Mouse (Mus musculus): ENCODE results near the gene Mab21l3.

The Mab21l3 gene

GRCm38 (mm10) chr3:101802746-101803145, 46.0 kb downstream of the Mab21l3 start:
- Histone ChIP-seq H3K36me3 (ENCODE audit: control insufficient read depth, insufficient read depth, low read length, poor library complexity, severe bottlenecking) (no peaks in the 10 kb centered on the region), H3K27me3 (ENCODE audit: control insufficient read depth, insufficient read depth, low read length, poor library complexity, severe bottlenecking) (no peaks in the 10 kb centered on the region)
- DNase-seq (ENCODE audit: low read depth, low spot score) = no peak

- DNase-seq (ENCODE audit: low read depth, low spot score) = no peak
- Histone ChIP-seq H3K27me3 (ENCODE audit: control insufficient read depth, insufficient read depth, low read length, poor library complexity, severe bottlenecking) (no peaks in the 10 kb centered on the region), H3K36me3 (ENCODE audit: control insufficient read depth, insufficient read depth, low read length, poor library complexity, severe bottlenecking) (no peaks in the 10 kb centered on the region)
Measured at GRCm38 (mm10) chr3:101800596-101801018, 48.2 kb downstream of the Mab21l3 start.

DNA sequence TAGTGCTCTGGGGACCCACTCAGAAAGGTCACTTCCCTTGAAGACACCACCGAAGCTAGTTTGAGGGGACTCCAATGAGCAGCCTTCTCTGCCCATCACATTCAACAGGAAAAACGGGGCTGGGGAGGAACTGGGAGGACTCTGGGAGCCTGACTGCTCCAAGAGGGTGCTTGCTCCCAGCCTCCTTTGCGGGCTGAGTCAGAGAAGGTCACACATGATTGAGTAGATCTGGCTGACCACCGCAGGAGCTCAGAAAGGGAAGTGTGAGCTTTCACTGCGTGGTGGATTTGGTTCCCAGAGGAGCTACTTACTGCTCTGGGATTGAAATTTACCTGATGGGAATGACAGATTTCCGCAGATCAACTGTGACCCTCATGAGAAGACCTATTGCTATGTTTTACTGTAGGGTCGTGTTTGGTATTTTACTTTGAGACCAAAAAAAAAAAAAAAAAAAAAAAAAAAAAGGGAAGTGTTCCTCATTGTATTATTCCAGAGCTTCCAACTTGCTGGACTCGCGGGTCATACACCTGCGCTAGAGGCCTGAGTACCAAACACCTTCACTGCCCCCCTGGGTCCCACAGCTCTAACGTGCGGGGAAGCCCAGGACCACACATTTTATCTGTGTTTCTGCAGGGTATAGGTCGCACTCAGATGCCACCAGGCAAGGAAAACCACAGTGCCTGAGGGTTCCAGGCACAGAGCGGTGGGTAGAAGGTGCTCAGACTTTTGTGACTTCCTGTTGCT, 48.7 kb downstream of the Mab21l3 start:
- peak; percentile 20 for DNase-seq (ENCODE audit: low read depth, low spot score)
- Histone ChIP-seq H3K27me3 (ENCODE audit: control insufficient read depth, insufficient read depth, low read length, poor library complexity, severe bottlenecking) (no peaks in the 10 kb centered on the region), H3K36me3 (ENCODE audit: control insufficient read depth, insufficient read depth, low read length, poor library complexity, severe bottlenecking) (no peaks in the 10 kb centered on the region)

- no peak for DNase-seq (ENCODE audit: low read depth, low spot score)
- Histone ChIP-seq H3K36me3 (ENCODE audit: control insufficient read depth, insufficient read depth, low read length, poor library complexity, severe bottlenecking) (no peaks in the 10 kb centered on the region), H3K27me3 (ENCODE audit: control insufficient read depth, insufficient read depth, low read length, poor library complexity, severe bottlenecking) (no peaks in the 10 kb centered on the region)
Measured at GRCm38 (mm10) chr3:101797830-101798709, 50.7 kb downstream of the Mab21l3 start.

GRCm38 (mm10) chr3:101796212-101796611, 52.5 kb downstream of the Mab21l3 start:
- DNase-seq (ENCODE audit: low read depth, low spot score) = no peak
- no peaks in the 10 kb centered on the region for H3K27me3 ChIP-seq (ENCODE audit: control insufficient read depth, insufficient read depth, low read length, poor library complexity, severe bottlenecking)
- no peaks in the 10 kb centered on the region for H3K36me3 ChIP-seq (ENCODE audit: control insufficient read depth, insufficient read depth, low read length, poor library complexity, severe bottlenecking)

- no peaks in the 10 kb centered on the region for H3K27me3 ChIP-seq (ENCODE audit: control insufficient read depth, insufficient read depth, low read length, poor library complexity, severe bottlenecking)
- no peaks in the 10 kb centered on the region for H3K36me3 ChIP-seq (ENCODE audit: control insufficient read depth, insufficient read depth, low read length, poor library complexity, severe bottlenecking)
- no peak for DNase-seq (ENCODE audit: low read depth, low spot score)
Measured at GRCm38 (mm10) chr3:101795387-101796039, 53.2 kb downstream of the Mab21l3 start.

DNA sequence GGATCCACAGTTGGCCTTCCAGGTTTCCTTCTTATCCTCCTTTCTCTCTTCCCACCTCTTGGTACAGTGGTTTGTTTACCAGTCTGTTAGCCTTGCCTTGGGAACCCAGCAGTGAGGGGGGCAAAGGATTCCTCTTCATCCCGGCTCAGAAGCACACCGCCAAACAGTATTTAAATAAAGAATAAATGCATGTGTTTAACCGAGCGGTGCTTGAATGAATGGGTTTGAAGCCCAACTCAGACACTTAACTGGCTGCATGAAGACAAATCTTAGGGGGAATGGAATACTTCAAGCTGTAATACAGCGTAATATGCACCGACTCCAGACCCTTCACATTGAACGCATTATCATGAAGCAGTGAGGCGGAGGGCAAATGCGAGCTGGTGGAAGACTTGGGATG, 54.1 kb downstream of the Mab21l3 start:
- Histone ChIP-seq H3K27me3 (ENCODE audit: control insufficient read depth, insufficient read depth, low read length, poor library complexity, severe bottlenecking) (no peaks in the 10 kb centered on the region), H3K36me3 (ENCODE audit: control insufficient read depth, insufficient read depth, low read length, poor library complexity, severe bottlenecking) (no peaks in the 10 kb centered on the region)
- DNase-seq (ENCODE audit: low read depth, low spot score) = no peak

GRCm38 (mm10) chr3:101794026-101794425, 54.7 kb downstream of the Mab21l3 start:
- DNase-seq (ENCODE audit: low read depth, low spot score) = no peak
- H3K36me3 ChIP-seq (ENCODE audit: control insufficient read depth, insufficient read depth, low read length, poor library complexity, severe bottlenecking) = no peaks in the 10 kb centered on the region
- H3K27me3 ChIP-seq (ENCODE audit: control insufficient read depth, insufficient read depth, low read length, poor library complexity, severe bottlenecking) = no peaks in the 10 kb centered on the region

GRCm38 (mm10) chr3:101792191-101792590, 56.6 kb downstream of the Mab21l3 start:
- Histone ChIP-seq H3K36me3 (ENCODE audit: control insufficient read depth, insufficient read depth, low read length, poor library complexity, severe bottlenecking) (no peaks in the 10 kb centered on the region), H3K27me3 (ENCODE audit: control insufficient read depth, insufficient read depth, low read length, poor library complexity, severe bottlenecking) (no peaks in the 10 kb centered on the region)
- no peak for DNase-seq (ENCODE audit: low read depth, low spot score)

DNA sequence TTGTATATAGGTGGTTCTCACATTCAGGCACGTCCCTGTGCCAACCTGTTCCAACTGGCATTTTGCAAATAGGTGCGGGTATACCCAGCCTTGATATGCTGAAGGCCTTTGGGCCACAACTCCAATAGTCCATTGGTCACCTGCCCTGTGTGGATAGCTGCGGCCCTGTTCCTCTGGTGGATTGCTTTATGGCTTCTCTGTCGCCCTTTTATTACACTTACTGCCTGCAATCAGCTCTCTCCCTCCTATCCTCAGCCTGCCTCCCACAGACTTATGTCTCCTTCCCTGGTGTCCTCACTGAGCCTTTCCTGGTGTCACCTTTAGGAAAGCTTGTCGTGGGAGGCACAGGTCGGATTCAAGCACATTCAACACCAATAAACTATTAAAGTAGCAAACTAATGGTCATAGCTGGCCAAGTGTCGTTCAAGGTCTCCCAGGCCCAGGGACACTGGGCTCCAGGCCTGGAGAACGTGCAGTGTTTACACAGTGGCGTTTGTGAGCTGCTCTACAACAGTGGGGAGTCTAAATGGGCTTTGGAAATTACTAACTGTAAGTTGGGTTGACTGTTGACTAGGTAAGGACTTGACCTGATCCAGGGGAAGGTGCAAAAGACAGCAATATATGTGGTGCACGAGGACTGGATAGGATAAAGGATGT, 63.9 kb downstream of the Mab21l3 start:
- DNase-seq (ENCODE audit: low read depth, low spot score) = no peak
- H3K36me3 ChIP-seq (ENCODE audit: control insufficient read depth, insufficient read depth, low read length, poor library complexity, severe bottlenecking) = no peaks in the 10 kb centered on the region
- H3K27me3 ChIP-seq (ENCODE audit: control insufficient read depth, insufficient read depth, low read length, poor library complexity, severe bottlenecking) = no peaks in the 10 kb centered on the region

DNA sequence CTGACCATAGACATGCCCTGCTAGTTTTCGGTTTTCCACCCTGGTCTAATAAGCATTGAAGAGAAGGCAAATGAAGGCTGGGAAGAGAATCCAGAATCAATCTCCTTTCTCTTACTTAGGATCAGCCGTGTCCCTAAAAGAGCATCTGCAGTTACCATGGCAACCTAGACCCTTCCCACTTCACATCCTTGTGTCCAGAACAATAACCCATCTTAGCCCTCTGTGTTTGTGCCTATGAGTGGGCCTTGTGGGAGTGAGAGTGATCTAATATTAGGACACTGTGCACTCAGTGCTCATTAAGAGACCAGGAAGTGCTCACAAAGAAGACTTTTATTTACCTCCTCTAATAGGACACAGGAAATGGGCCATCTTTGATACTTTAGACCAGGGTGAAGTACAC, 65.0 kb downstream of the Mab21l3 start:
- no peak for DNase-seq (ENCODE audit: low read depth, low spot score)
- no peaks in the 10 kb centered on the region for H3K36me3 ChIP-seq (ENCODE audit: control insufficient read depth, insufficient read depth, low read length, poor library complexity, severe bottlenecking)
- H3K27me3 ChIP-seq (ENCODE audit: control insufficient read depth, insufficient read depth, low read length, poor library complexity, severe bottlenecking) = no peaks in the 10 kb centered on the region

- DNase-seq (ENCODE audit: low read depth, low spot score) = no peak
- Histone ChIP-seq H3K36me3 (ENCODE audit: control insufficient read depth, insufficient read depth, low read length, poor library complexity, severe bottlenecking) (no peaks in the 10 kb centered on the region), H3K27me3 (ENCODE audit: control insufficient read depth, insufficient read depth, low read length, poor library complexity, severe bottlenecking) (no peaks in the 10 kb centered on the region)
Measured at GRCm38 (mm10) chr3:101780874-101781483, 67.8 kb downstream of the Mab21l3 start.

DNA sequence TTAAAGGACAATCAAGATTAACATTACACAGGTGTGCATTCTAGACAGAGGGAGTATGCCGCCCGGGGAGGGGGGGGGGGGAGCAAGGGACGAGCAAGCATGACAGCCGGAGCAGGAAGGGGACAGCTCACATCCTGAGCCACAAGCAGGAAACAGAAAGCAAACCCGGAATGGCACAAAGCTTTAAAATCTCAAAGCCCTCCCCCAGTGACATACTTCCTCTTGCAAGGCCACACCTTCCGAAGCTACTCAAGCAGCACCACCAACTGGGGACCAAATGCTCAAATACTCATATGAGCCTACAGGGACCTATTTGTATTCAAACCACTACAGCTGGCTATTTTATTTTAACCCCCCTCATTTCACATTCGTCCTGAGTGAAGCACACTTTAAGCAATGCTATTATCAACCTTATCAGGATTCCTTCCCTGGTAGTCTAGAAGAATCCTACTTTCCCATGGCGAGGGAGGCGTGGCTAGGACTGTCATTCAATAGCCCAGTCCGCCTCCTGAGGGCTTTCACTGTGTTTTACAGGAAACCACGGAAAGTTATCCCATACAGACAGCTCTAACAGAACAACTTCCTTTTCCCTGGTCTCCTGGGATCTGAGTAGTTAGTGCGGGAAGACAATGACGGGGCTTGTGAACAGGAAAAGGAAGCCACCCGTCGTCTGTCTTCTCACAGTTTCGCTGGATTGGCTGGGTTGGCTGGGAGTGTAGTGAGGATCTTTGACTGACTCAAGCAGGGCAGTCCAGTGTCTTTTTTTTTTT, 69.7 kb downstream of the Mab21l3 start:
- no peaks in the 10 kb centered on the region for H3K27me3 ChIP-seq (ENCODE audit: control insufficient read depth, insufficient read depth, low read length, poor library complexity, severe bottlenecking)
- H3K36me3 ChIP-seq (ENCODE audit: control insufficient read depth, insufficient read depth, low read length, poor library complexity, severe bottlenecking) = no peaks in the 10 kb centered on the region
- no peak for DNase-seq (ENCODE audit: low read depth, low spot score)

DNA sequence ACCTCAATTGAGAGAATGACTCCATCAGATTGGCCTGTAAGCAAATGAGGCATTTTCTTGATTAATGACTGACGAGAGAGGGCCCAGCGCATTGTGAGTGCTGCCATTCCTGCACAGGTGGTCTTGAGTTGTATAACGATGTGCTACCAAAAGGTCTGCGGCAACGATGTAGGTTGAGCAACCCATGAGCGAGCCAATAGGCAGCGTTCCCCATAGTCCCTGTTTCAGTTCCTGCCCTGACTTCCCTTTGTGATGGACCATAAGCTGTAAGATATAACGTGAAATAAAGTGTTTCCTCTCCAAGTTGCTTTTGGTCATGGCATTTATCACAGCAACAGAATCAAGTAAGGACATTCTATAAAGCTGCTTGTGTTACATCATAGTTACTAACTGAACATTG, 73.0 kb downstream of the Mab21l3 start:
- Histone ChIP-seq H3K36me3 (ENCODE audit: control insufficient read depth, insufficient read depth, low read length, poor library complexity, severe bottlenecking) (no peaks in the 10 kb centered on the region), H3K27me3 (ENCODE audit: control insufficient read depth, insufficient read depth, low read length, poor library complexity, severe bottlenecking) (no peaks in the 10 kb centered on the region)
- DNase-seq (ENCODE audit: low read depth, low spot score) = no peak

All from splenic B cell, adult 2 months (primary cell).